Mouse (Mus musculus): ENCODE results near the gene Thoc3. TPM values are rescaled to one million over a fixed set of nuclear protein-coding genes. Genes with fewer than 3 reads are reported as not detected.

Thoc3 gene
- polyA plus RNA-seq, 1 experiment: 41.5 TPM

DNA sequence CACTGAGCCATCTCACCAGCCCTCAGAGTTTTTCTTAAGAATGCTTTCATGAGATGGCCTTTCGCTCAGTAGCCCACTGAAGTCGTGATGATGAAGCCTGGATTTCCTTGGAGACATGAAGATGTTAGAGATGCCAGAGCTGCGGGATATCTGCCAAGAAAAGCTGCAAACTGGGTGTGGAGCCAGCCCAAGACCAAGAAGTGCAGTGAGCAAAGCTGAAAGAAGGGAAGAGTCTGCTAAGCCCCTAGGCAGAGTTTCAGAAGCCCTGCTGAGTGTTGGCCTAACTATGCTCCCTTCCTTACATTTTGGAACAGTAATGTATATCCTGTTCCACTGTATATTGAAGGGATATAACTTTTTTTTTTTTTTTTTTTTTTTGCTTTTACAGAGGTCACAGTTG lies 10.6 kb upstream of the Thoc3 start:
- no peak overlapping the region for H3K4me3 ChIP-seq (ENCODE audit: low read depth, low read length)
- no peaks in the 10 kb centered on the region for H3K36me3 ChIP-seq (ENCODE audit: control insufficient read depth, insufficient read depth, low read length, poor library complexity, severe bottlenecking)

GRCm38 (mm10) chr13:54475702-54476101 lies 7.1 kb upstream of the Thoc3 start:
- no peak overlapping the region for H3K27ac ChIP-seq (ENCODE audit: insufficient read depth, low read length)
- H3K4me1 ChIP-seq (ENCODE audit: control insufficient read depth, insufficient read depth, low read length): no peaks in the 10 kb centered on the region
- H3K9me3 ChIP-seq (replicated peaks; ENCODE audit: control insufficient read depth, insufficient read depth, low read length, poor library complexity, severe bottlenecking): no peaks in the 10 kb centered on the region
- H3K9ac ChIP-seq (ENCODE audit: low read depth, poor library complexity, severe bottlenecking): no peak overlapping the region
- no peaks in the 10 kb centered on the region for H3K36me3 ChIP-seq (ENCODE audit: control insufficient read depth, insufficient read depth, low read length, poor library complexity, severe bottlenecking)
- H3K27me3 ChIP-seq (ENCODE audit: control insufficient read depth, insufficient read depth, low read length, poor library complexity, severe bottlenecking): no peaks in the 10 kb centered on the region; the same call in 1 of the 2 replicates
- H3K4me3 ChIP-seq (ENCODE audit: low read depth, low read length): no peak overlapping the region
- TF ChIP-seq CTCF (IDR thresholded peaks at IDR 0.05; ENCODE audit: low read depth, low read length): no peak
- TF ChIP-seq POLR2A (IDR thresholded peaks at IDR 0.05; ENCODE audit: insufficient read depth, low read length): no peak

More for the DNA sequence above, 10.6 kb upstream of the Thoc3 start:
- Histone ChIP-seq H3K4me1 (ENCODE audit: control insufficient read depth, insufficient read depth, low read length) (no peaks in the 10 kb centered on the region), H3K27me3 (ENCODE audit: control insufficient read depth, insufficient read depth, low read length, poor library complexity, severe bottlenecking) (no peaks in the 10 kb centered on the region; the same call in 1 of the 2 replicates), H3K27ac (ENCODE audit: insufficient read depth, low read length) (no peak overlapping the region), H3K9ac (ENCODE audit: low read depth, poor library complexity, severe bottlenecking) (no peak overlapping the region), H3K9me3 (replicated peaks; ENCODE audit: control insufficient read depth, insufficient read depth, low read length, poor library complexity, severe bottlenecking) (no peaks in the 10 kb centered on the region; the same call in 1 of the 2 replicates)
- TF ChIP-seq POLR2A (IDR thresholded peaks at IDR 0.05; ENCODE audit: insufficient read depth, low read length) (no peak), CTCF (IDR thresholded peaks at IDR 0.05; ENCODE audit: low read depth, low read length) (no peak), EP300 (IDR thresholded peaks at IDR 0.05; ENCODE audit: insufficient read depth, low read depth, low read length) (no peak)

- H3K27me3 ChIP-seq (ENCODE audit: control insufficient read depth, insufficient read depth, low read length, poor library complexity, severe bottlenecking): no peaks in the 10 kb centered on the region; the same call in 1 of the 2 replicates
- no peak for TF ChIP-seq CTCF (IDR thresholded peaks at IDR 0.05; ENCODE audit: low read depth, low read length)
- no peak for TF ChIP-seq POLR2A (IDR thresholded peaks at IDR 0.05; ENCODE audit: insufficient read depth, low read length)
- no peak for TF ChIP-seq EP300 (IDR thresholded peaks at IDR 0.05; ENCODE audit: insufficient read depth, low read depth, low read length)
- no peaks in the 10 kb centered on the region for H3K9me3 ChIP-seq (replicated peaks; ENCODE audit: control insufficient read depth, insufficient read depth, low read length, poor library complexity, severe bottlenecking)
- no peaks in the 10 kb centered on the region for H3K36me3 ChIP-seq (ENCODE audit: control insufficient read depth, insufficient read depth, low read length, poor library complexity, severe bottlenecking)
- H3K4me1 ChIP-seq (ENCODE audit: control insufficient read depth, insufficient read depth, low read length): no peaks in the 10 kb centered on the region
- no peak overlapping the region for H3K4me3 ChIP-seq (ENCODE audit: low read depth, low read length)
- H3K27ac ChIP-seq (ENCODE audit: insufficient read depth, low read length): no peak overlapping the region
- no peak overlapping the region for H3K9ac ChIP-seq (ENCODE audit: low read depth, poor library complexity, severe bottlenecking)
Measured at GRCm38 (mm10) chr13:54474996-54475395, 6.3 kb upstream of the Thoc3 start.

- H3K4me1 ChIP-seq (ENCODE audit: control insufficient read depth, insufficient read depth, low read length): peaks cover 2% of the 10 kb centered on the region
- peaks cover 3% of the 10 kb centered on the region for H3K36me3 ChIP-seq (ENCODE audit: control insufficient read depth, insufficient read depth, low read length, poor library complexity, severe bottlenecking)
- H3K27ac ChIP-seq (ENCODE audit: insufficient read depth, low read length): no peak overlapping the region
- TF ChIP-seq EP300 (IDR thresholded peaks at IDR 0.05; ENCODE audit: insufficient read depth, low read depth, low read length): no peak
- no peak for TF ChIP-seq CTCF (IDR thresholded peaks at IDR 0.05; ENCODE audit: low read depth, low read length)
- TF ChIP-seq POLR2A (IDR thresholded peaks at IDR 0.05; ENCODE audit: insufficient read depth, low read length): no peak
- H3K9ac ChIP-seq (ENCODE audit: low read depth, poor library complexity, severe bottlenecking): no peak overlapping the region
- no peaks in the 10 kb centered on the region for H3K9me3 ChIP-seq (replicated peaks; ENCODE audit: control insufficient read depth, insufficient read depth, low read length, poor library complexity, severe bottlenecking)
- no peak overlapping the region for H3K4me3 ChIP-seq (ENCODE audit: low read depth, low read length)
- H3K27me3 ChIP-seq (ENCODE audit: control insufficient read depth, insufficient read depth, low read length, poor library complexity, severe bottlenecking): no peaks in the 10 kb centered on the region
Measured at GRCm38 (mm10) chr13:54471967-54472366, 3.3 kb upstream of the Thoc3 start.

GRCm38 (mm10) chr13:54469012-54469354 lies 334 bp upstream of the Thoc3 start:
- H3K27ac ChIP-seq (ENCODE audit: insufficient read depth, low read length): no peak overlapping the region
- peaks cover 11% of the 10 kb centered on the region; the same call in 1 of the 2 replicates for H3K9me3 ChIP-seq (replicated peaks; ENCODE audit: control insufficient read depth, insufficient read depth, low read length, poor library complexity, severe bottlenecking)
- TF ChIP-seq EP300 (IDR thresholded peaks at IDR 0.05; ENCODE audit: insufficient read depth, low read depth, low read length) (no peak), CTCF (IDR thresholded peaks at IDR 0.05; ENCODE audit: low read depth, low read length) (no peak), POLR2A (IDR thresholded peaks at IDR 0.05; ENCODE audit: insufficient read depth, low read length) (no peak)
- no peaks in the 10 kb centered on the region for H3K27me3 ChIP-seq (ENCODE audit: control insufficient read depth, insufficient read depth, low read length, poor library complexity, severe bottlenecking)
- H3K4me1 ChIP-seq (ENCODE audit: control insufficient read depth, insufficient read depth, low read length): peaks cover 2% of the 10 kb centered on the region
- 0 out of 2 replicates have a peak overlapping the region, but pooled peaks have one; percentile 10 for H3K9ac ChIP-seq (ENCODE audit: low read depth, poor library complexity, severe bottlenecking)
- peak overlapping the region; percentile 51 for H3K4me3 ChIP-seq (ENCODE audit: low read depth, low read length)
- peaks cover 29% of the 10 kb centered on the region for H3K36me3 ChIP-seq (ENCODE audit: control insufficient read depth, insufficient read depth, low read length, poor library complexity, severe bottlenecking)

- H3K9ac ChIP-seq (ENCODE audit: low read depth, poor library complexity, severe bottlenecking): no peak overlapping the region
- no peak overlapping the region for H3K4me3 ChIP-seq (ENCODE audit: low read depth, low read length)
- TF ChIP-seq EP300 (IDR thresholded peaks at IDR 0.05; ENCODE audit: insufficient read depth, low read depth, low read length): no peak
- TF ChIP-seq CTCF (IDR thresholded peaks at IDR 0.05; ENCODE audit: low read depth, low read length): no peak
- H3K27me3 ChIP-seq (ENCODE audit: control insufficient read depth, insufficient read depth, low read length, poor library complexity, severe bottlenecking): no peaks in the 10 kb centered on the region
- no peak overlapping the region for H3K27ac ChIP-seq (ENCODE audit: insufficient read depth, low read length)
- H3K9me3 ChIP-seq (replicated peaks; ENCODE audit: control insufficient read depth, insufficient read depth, low read length, poor library complexity, severe bottlenecking): peaks cover 6% of the 10 kb centered on the region; the same call in 1 of the 2 replicates
- H3K36me3 ChIP-seq (ENCODE audit: control insufficient read depth, insufficient read depth, low read length, poor library complexity, severe bottlenecking): peaks cover 46% of the 10 kb centered on the region
- H3K4me1 ChIP-seq (ENCODE audit: control insufficient read depth, insufficient read depth, low read length): no peaks in the 10 kb centered on the region
Measured at GRCm38 (mm10) chr13:54459282-54459681, 9.4 kb downstream of the Thoc3 start.
